Comparison of ENCODE assay signal across 27 mouse cellular contexts in the genomic region with DNA sequence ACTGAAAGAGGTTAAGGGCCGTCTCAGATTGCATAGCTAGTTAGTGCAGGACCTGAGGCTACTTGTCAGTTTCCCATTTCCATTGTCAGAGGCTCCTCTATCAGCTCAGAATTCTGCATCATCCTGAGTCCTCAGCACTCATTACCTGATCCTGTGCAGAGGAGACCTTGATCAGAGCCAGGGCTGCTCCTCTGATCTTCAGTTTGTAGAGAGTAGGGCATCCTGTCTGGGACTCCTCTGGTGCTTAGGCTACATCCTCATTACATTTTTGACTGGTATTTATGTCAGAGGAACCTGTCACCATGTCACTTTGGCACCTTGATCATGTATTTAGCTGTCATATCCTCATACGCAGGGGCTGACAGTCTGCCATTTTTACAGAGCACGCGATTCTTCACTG.
"Had no signal": no experiment of that assay in that cellular context is flagged by ENCODE, and none has a peak within 500 bp of the region (broad histone marks: within the 10 kb centered on the region; RNA-seq: fewer than 3 reads in every experiment).

No protein-coding gene starts in this region.

- H3K4me1 ChIP-seq: embryonic facial prominence, embryonic 10.5 days; embryonic facial prominence, embryonic 12.5 days; embryonic facial prominence, embryonic 13.5 days; embryonic facial prominence, embryonic 15.5 days; forebrain, embryonic 10.5 days; forebrain, embryonic 12.5 days; forebrain, embryonic 13.5 days; forebrain, embryonic 15.5 days had no signal

- H3K4me2 ChIP-seq: embryonic facial prominence, embryonic 12.5 days; embryonic facial prominence, embryonic 13.5 days; embryonic facial prominence, embryonic 15.5 days; forebrain, embryonic 12.5 days; forebrain, embryonic 13.5 days; forebrain, embryonic 15.5 days had no signal

- H3K36me3 ChIP-seq: embryonic facial prominence, embryonic 10.5 days; embryonic facial prominence, embryonic 12.5 days; embryonic facial prominence, embryonic 13.5 days; embryonic facial prominence, embryonic 15.5 days; forebrain, embryonic 10.5 days; forebrain, embryonic 12.5 days; forebrain, embryonic 15.5 days had no signal

- H3K9ac ChIP-seq: embryonic facial prominence, embryonic 12.5 days; embryonic facial prominence, embryonic 13.5 days; embryonic facial prominence, embryonic 15.5 days; forebrain, embryonic 12.5 days; forebrain, embryonic 13.5 days; forebrain, embryonic 15.5 days; forebrain, postnatal 0 days had no signal

- H3K9me3 ChIP-seq: embryonic facial prominence, embryonic 10.5 days; embryonic facial prominence, embryonic 12.5 days; embryonic facial prominence, embryonic 13.5 days; embryonic facial prominence, embryonic 15.5 days; forebrain, embryonic 10.5 days; forebrain, embryonic 12.5 days; forebrain, embryonic 13.5 days; forebrain, embryonic 15.5 days had no signal

- H3K4me3 ChIP-seq: embryonic facial prominence, embryonic 10.5 days; embryonic facial prominence, embryonic 12.5 days; embryonic facial prominence, embryonic 13.5 days; embryonic facial prominence, embryonic 15.5 days; erythroblast, embryonic 14.5 days; forebrain, embryonic 10.5 days; forebrain, embryonic 12.5 days; forebrain, embryonic 13.5 days; forebrain, embryonic 15.5 days; gastrocnemius, adult 2 months had no signal

- H3K27ac ChIP-seq: embryonic facial prominence, embryonic 10.5 days; embryonic facial prominence, embryonic 12.5 days; embryonic facial prominence, embryonic 13.5 days; embryonic facial prominence, embryonic 15.5 days; forebrain, embryonic 10.5 days; forebrain, embryonic 12.5 days; forebrain, embryonic 13.5 days; forebrain, embryonic 15.5 days; gastrocnemius, adult 2 months had no signal

- H3K27me3 ChIP-seq: embryonic facial prominence, embryonic 12.5 days; embryonic facial prominence, embryonic 13.5 days; embryonic facial prominence, embryonic 15.5 days; forebrain, embryonic 13.5 days; forebrain, embryonic 15.5 days had no signal

- ATAC-seq: forebrain, embryonic 13.5 days; forebrain, embryonic 14.5 days; forebrain, embryonic 15.5 days; forebrain, embryonic 16.5 days; forebrain, postnatal 0 days had no signal

- DNase-seq: cerebellum, adult 2 months; cerebellum, adult 8-10 months; cerebellum, adult 9-10 months; cerebellum, adult 9-11 months; cerebellum, postnatal 10 days; cerebellum, postnatal 14 days; cerebellum, postnatal 25 days; cerebellum, postnatal 36 days; embryo, embryonic 11 days; forebrain, postnatal 0 days; gastrocnemius, adult 2 months; gastrocnemius, postnatal 10 days; gastrocnemius, postnatal 14 days; gastrocnemius, postnatal 25 days; gastrocnemius, postnatal 36 days; heart, adult 18-20 months had no signal
